Mouse (Mus musculus): ENCODE data around the gene Lmnb2. TPM values are rescaled to one million over a fixed set of nuclear protein-coding genes. Genes with fewer than 3 reads are reported as not detected.

Gene Lmnb2
- polyA plus RNA-seq, 1 experiment = 8.5 TPM

- TF ChIP-seq CTCF (conservative IDR thresholded peaks at IDR 0.05; ENCODE audit: insufficient read depth, insufficient read length, low read depth, low read length) = no peak
- no peak for TF ChIP-seq POLR2A (IDR thresholded peaks at IDR 0.05; ENCODE audit: low read depth, low read length)
- H3K4me1 ChIP-seq (ENCODE audit: control insufficient read depth, insufficient read depth, low read length) = peaks cover 7% of the 10 kb centered on the region; the same call in 1 of the 2 replicates
- no peaks in the 10 kb centered on the region for H3K36me3 ChIP-seq (ENCODE audit: control insufficient read depth, insufficient read depth, low read length)
- no peaks in the 10 kb centered on the region for H3K27me3 ChIP-seq (replicated peaks; ENCODE audit: control insufficient read depth, insufficient read depth, low read length)
- no peak overlapping the region for H3K4me3 ChIP-seq (ENCODE audit: insufficient read depth, low read depth, low read length)
- H3K27ac ChIP-seq (ENCODE audit: insufficient read depth, low read depth, low read length) = no peak overlapping the region
- 82% methylated on average over 8 of the region's 8 CpGs for WGBS
- DNase-seq = no peak
Measured at GRCm38 (mm10) chr10:80899074-80899473, 19.0 kb downstream of the Lmnb2 start.

- Histone ChIP-seq H3K27ac (ENCODE audit: insufficient read depth, low read depth, low read length) (no peak overlapping the region), H3K36me3 (ENCODE audit: control insufficient read depth, insufficient read depth, low read length) (no peaks in the 10 kb centered on the region), H3K4me1 (ENCODE audit: control insufficient read depth, insufficient read depth, low read length) (peaks cover 7% of the 10 kb centered on the region; the same call in 1 of the 2 replicates), H3K27me3 (replicated peaks; ENCODE audit: control insufficient read depth, insufficient read depth, low read length) (no peaks in the 10 kb centered on the region), H3K4me3 (ENCODE audit: insufficient read depth, low read depth, low read length) (no peak overlapping the region)
- TF ChIP-seq POLR2A (IDR thresholded peaks at IDR 0.05; ENCODE audit: low read depth, low read length) (no peak), CTCF (conservative IDR thresholded peaks at IDR 0.05; ENCODE audit: insufficient read depth, insufficient read length, low read depth, low read length) (no peak)
- DNase-seq = no peak
- WGBS = 54% methylated on average over 41 of the region's 41 CpGs
Measured at GRCm38 (mm10) chr10:80897861-80898510, 20.1 kb downstream of the Lmnb2 start.

- WGBS = 71% methylated on average over 24 of the region's 24 CpGs
- Histone ChIP-seq H3K4me1 (ENCODE audit: control insufficient read depth, insufficient read depth, low read length) (peaks cover 7% of the 10 kb centered on the region; the same call in 1 of the 2 replicates), H3K27me3 (replicated peaks; ENCODE audit: control insufficient read depth, insufficient read depth, low read length) (no peaks in the 10 kb centered on the region), H3K4me3 (ENCODE audit: insufficient read depth, low read depth, low read length) (no peak overlapping the region), H3K27ac (ENCODE audit: insufficient read depth, low read depth, low read length) (no peak overlapping the region), H3K36me3 (ENCODE audit: control insufficient read depth, insufficient read depth, low read length) (no peaks in the 10 kb centered on the region)
- TF ChIP-seq CTCF (conservative IDR thresholded peaks at IDR 0.05; ENCODE audit: insufficient read depth, insufficient read length, low read depth, low read length) = no peak
- no peak for TF ChIP-seq POLR2A (IDR thresholded peaks at IDR 0.05; ENCODE audit: low read depth, low read length)
- DNase-seq = no peak
Measured at GRCm38 (mm10) chr10:80896581-80897485, 21.2 kb downstream of the Lmnb2 start.

- H3K36me3 ChIP-seq (ENCODE audit: control insufficient read depth, insufficient read depth, low read length) = no peaks in the 10 kb centered on the region
- no peaks in the 10 kb centered on the region for H3K27me3 ChIP-seq (replicated peaks; ENCODE audit: control insufficient read depth, insufficient read depth, low read length)
- DNase-seq = no peak
- H3K4me1 ChIP-seq (ENCODE audit: control insufficient read depth, insufficient read depth, low read length) = 0 out of 2 replicates have a peak, but pooled peaks cover 4% of the 10 kb centered on the region
- no peak overlapping the region for H3K4me3 ChIP-seq (ENCODE audit: insufficient read depth, low read depth, low read length)
- TF ChIP-seq CTCF (conservative IDR thresholded peaks at IDR 0.05; ENCODE audit: insufficient read depth, insufficient read length, low read depth, low read length) (no peak), POLR2A (IDR thresholded peaks at IDR 0.05; ENCODE audit: low read depth, low read length) (no peak)
- WGBS = 84% methylated on average over 6 of the region's 6 CpGs
- no peak overlapping the region for H3K27ac ChIP-seq (ENCODE audit: insufficient read depth, low read depth, low read length)
Measured at GRCm38 (mm10) chr10:80895697-80896096, 22.3 kb downstream of the Lmnb2 start.

- Histone ChIP-seq H3K36me3 (ENCODE audit: control insufficient read depth, insufficient read depth, low read length) (no peaks in the 10 kb centered on the region), H3K27me3 (replicated peaks; ENCODE audit: control insufficient read depth, insufficient read depth, low read length) (no peaks in the 10 kb centered on the region), H3K4me1 (ENCODE audit: control insufficient read depth, insufficient read depth, low read length) (0 out of 2 replicates have a peak, but pooled peaks cover 4% of the 10 kb centered on the region), H3K27ac (ENCODE audit: insufficient read depth, low read depth, low read length) (no peak overlapping the region), H3K4me3 (ENCODE audit: insufficient read depth, low read depth, low read length) (no peak overlapping the region)
- 79% methylated on average over 7 of the region's 7 CpGs for whole genome bisulfite sequencing
- DNase-seq = no peak
- TF ChIP-seq POLR2A (IDR thresholded peaks at IDR 0.05; ENCODE audit: low read depth, low read length) = no peak
- TF ChIP-seq CTCF (conservative IDR thresholded peaks at IDR 0.05; ENCODE audit: insufficient read depth, insufficient read length, low read depth, low read length) = no peak
Measured at GRCm38 (mm10) chr10:80895100-80895499, 22.9 kb downstream of the Lmnb2 start.

- no peak overlapping the region for H3K27ac ChIP-seq (ENCODE audit: insufficient read depth, low read depth, low read length)
- peak; percentile 90 for DNase-seq
- no peak overlapping the region for H3K4me3 ChIP-seq (ENCODE audit: insufficient read depth, low read depth, low read length)
- WGBS = 9% methylated on average over 11 of the region's 11 CpGs
- TF ChIP-seq POLR2A (IDR thresholded peaks at IDR 0.05; ENCODE audit: low read depth, low read length) = no peak
- TF ChIP-seq CTCF (conservative IDR thresholded peaks at IDR 0.05; ENCODE audit: insufficient read depth, insufficient read length, low read depth, low read length) = no peak
- no peaks in the 10 kb centered on the region for H3K36me3 ChIP-seq (ENCODE audit: control insufficient read depth, insufficient read depth, low read length)
- H3K4me1 ChIP-seq (ENCODE audit: control insufficient read depth, insufficient read depth, low read length) = no peaks in the 10 kb centered on the region
- H3K27me3 ChIP-seq (replicated peaks; ENCODE audit: control insufficient read depth, insufficient read depth, low read length) = no peaks in the 10 kb centered on the region
Measured at GRCm38 (mm10) chr10:80887181-80887580, 30.9 kb downstream of the Lmnb2 start.

GRCm38 (mm10) chr10:80881301-80881700, 36.7 kb downstream of the Lmnb2 start:
- Histone ChIP-seq H3K27ac (ENCODE audit: insufficient read depth, low read depth, low read length) (no peak overlapping the region), H3K4me1 (ENCODE audit: control insufficient read depth, insufficient read depth, low read length) (no peaks in the 10 kb centered on the region), H3K4me3 (ENCODE audit: insufficient read depth, low read depth, low read length) (no peak overlapping the region), H3K36me3 (ENCODE audit: control insufficient read depth, insufficient read depth, low read length) (no peaks in the 10 kb centered on the region), H3K27me3 (replicated peaks; ENCODE audit: control insufficient read depth, insufficient read depth, low read length) (no peaks in the 10 kb centered on the region)
- TF ChIP-seq CTCF (conservative IDR thresholded peaks at IDR 0.05; ENCODE audit: insufficient read depth, insufficient read length, low read depth, low read length) (peak; percentile 79), POLR2A (IDR thresholded peaks at IDR 0.05; ENCODE audit: low read depth, low read length) (no peak)
- WGBS = 25% methylated on average over 10 of the region's 10 CpGs
- DNase-seq = peak; percentile 81

Data from kidney, adult 2 months (tissue).